Mouse (Mus musculus) lung, embryonic 14.5 days (tissue): ENCODE measurements around the gene Ifitm6. TPM values are rescaled to one million over a fixed set of nuclear protein-coding genes. Genes with fewer than 3 reads are reported as not detected.
A peak's percentile ranks its signal among the peaks of the same experiment; 100 is the strongest.
"Not testable (repeated sequence)": the region's sequence is repeated elsewhere in the genome, so short reads cannot be mapped to it uniquely, and the experiment has no call there.

Experiments used
- ATAC-seq: fragments of 200-750 bp; cut with Nextera tagmentation; 2 replicates; pipeline ENCODE4 v1.8.0; 2017; ENCODE audit warnings: mild to moderate bottlenecking, moderate TSS enrichment, moderate library complexity; ENCODE audit not compliant: insufficient read depth
- DNase-seq: peaks from one replicate; pipeline ENCODE4 v3.0.0-alpha.2; 2015
- H3K27ac ChIP-seq: fragments of 300-500 bp; sonication (generic); 2 replicates; pipeline ENCODE4 v1.5.1; 2014; ENCODE audit warnings: low read depth, mild to moderate bottlenecking, moderate library complexity
- H3K27me3 ChIP-seq: fragments of 300-500 bp; sonication (generic); 2 replicates; pipeline ENCODE4 v1.6.1; 2014; ENCODE audit warnings: low read length, control low read depth; ENCODE audit not compliant: insufficient read depth
- H3K36me3 ChIP-seq: fragments of 300-500 bp; sonication (generic); 2 replicates; pipeline ENCODE4 v1.6.1; 2014; ENCODE audit warnings: control low read depth; ENCODE audit not compliant: insufficient read depth
- H3K4me1 ChIP-seq: fragments of 300-500 bp; sonication (generic); 2 replicates; pipeline ENCODE4 v1.6.1; 2014; ENCODE audit warnings: antibody characterized with exemption, control low read depth; ENCODE audit not compliant: insufficient read depth
- H3K4me2 ChIP-seq: fragments of 300-500 bp; sonication (generic); 2 replicates; pipeline ENCODE4 v1.6.1; 2014; ENCODE audit warnings: mild to moderate bottlenecking
- H3K4me3 ChIP-seq: fragments of 300-500 bp; sonication (generic); 2 replicates; pipeline ENCODE4 v1.5.1; 2014; ENCODE audit warnings: low read depth, low read length
- H3K9ac ChIP-seq: fragments of 300-500 bp; sonication (generic); 2 replicates; pipeline ENCODE4 v1.6.1; 2014
- H3K9me3 ChIP-seq: fragments of 300-500 bp; sonication (generic); 2 replicates; pipeline ENCODE4 v1.6.1; 2016; ENCODE audit warnings: low read depth, low read length, control low read depth
- CTCF ChIP-seq: IDR thresholded peaks from 2 replicates; pipeline ENCODE4 v1.5.1; 2016; ENCODE audit warnings: antibody characterized with exemption, low read depth
- WGBS: fragments of 180-500 bp; shearing (Covaris S2); extraction: QIAGEN DNeasy Blood & Tissue Kit; methylation state at CpG from one replicate; pipeline ENCODE4 v1.1.7; 2014; 5-methylcytosine and 5-hydroxymethylcytosine counted together
- polyA plus RNA-seq: library from polyadenylated mRNA; unstranded; fragments of >200 nt; fragmentation: Nextera tagmentation; extraction: Ambion mirVana; gene quantifications from 2 replicates; pipeline ENCODE4 v1.2.1, GENCODE M21; 2014

Gene Ifitm6
- polyA plus RNA-seq, 1 experiment from 2014 or later: 0.49 TPM

- Histone ChIP-seq H3K36me3 (no peaks in the 10 kb centered on the region), H3K9ac (no peak overlapping the region), H3K27me3 (no peaks in the 10 kb centered on the region), H3K4me3 (no peak overlapping the region), H3K4me1 (no peaks in the 10 kb centered on the region), H3K27ac (no peak overlapping the region), H3K9me3 (no peaks in the 10 kb centered on the region), H3K4me2 (no peak overlapping the region)
- no peak for DNase-seq
- WGBS: 89% methylated on average over 8 of the region's 8 CpGs
- no peak for TF ChIP-seq CTCF
- no peak for ATAC-seq
These were observed 36.0 kb downstream of the Ifitm6 start for GRCm38 (mm10) chr7:140981704-140982103.

DNA sequence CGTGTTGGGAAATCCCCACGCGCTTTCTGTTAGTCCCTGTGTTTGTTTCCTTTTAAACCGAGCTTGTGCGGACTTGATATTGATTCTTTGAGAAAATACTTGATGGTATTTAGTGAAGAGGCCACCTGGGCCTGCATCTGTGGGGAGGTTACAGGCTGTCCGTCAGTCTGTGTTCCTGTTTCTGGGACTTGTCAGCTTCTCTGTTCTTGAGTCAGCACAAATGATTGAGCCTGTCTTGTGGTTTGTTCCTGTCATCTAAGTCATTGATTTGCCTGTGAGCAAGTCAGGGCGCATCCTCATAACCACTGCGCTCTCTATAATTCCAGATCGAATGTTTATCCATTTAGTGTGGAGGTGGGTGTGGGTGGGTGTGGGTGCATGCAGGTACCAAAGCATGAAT, 41.0 kb downstream of the Ifitm6 start:
- not testable (repeated sequence) for H3K27ac ChIP-seq, H3K4me3 ChIP-seq, H3K4me2 ChIP-seq, H3K4me1 ChIP-seq, H3K9ac ChIP-seq, ATAC-seq, DNase-seq, H3K9me3 ChIP-seq, H3K36me3 ChIP-seq, H3K27me3 ChIP-seq
- WGBS: 84% methylated on average over 9 of the region's 9 CpGs

GRCm38 (mm10) chr7:140975465-140975864, 42.3 kb downstream of the Ifitm6 start:
- H3K9ac ChIP-seq: no peak overlapping the region
- H3K4me1 ChIP-seq: 0 out of 2 replicates have a peak, but pooled peaks cover 4% of the 10 kb centered on the region
- DNase-seq (no peak), ATAC-seq (no peak)
- no peak overlapping the region for H3K4me3 ChIP-seq
- H3K4me2 ChIP-seq: no peak overlapping the region
- 26% methylated on average over 3 of the region's 3 CpGs for WGBS
- H3K36me3 ChIP-seq: no peaks in the 10 kb centered on the region
- no peak for TF ChIP-seq CTCF
- H3K27me3 ChIP-seq: no peaks in the 10 kb centered on the region
- no peak overlapping the region for H3K27ac ChIP-seq
- H3K9me3 ChIP-seq: no peaks in the 10 kb centered on the region

- Histone ChIP-seq H3K4me1 (0 out of 2 replicates have a peak, but pooled peaks cover 4% of the 10 kb centered on the region), H3K27ac (no peak overlapping the region), H3K27me3 (no peaks in the 10 kb centered on the region), H3K9me3 (no peaks in the 10 kb centered on the region), H3K9ac (no peak overlapping the region), H3K4me2 (no peak overlapping the region), H3K36me3 (no peaks in the 10 kb centered on the region), H3K4me3 (no peak overlapping the region)
- no peak for ATAC-seq
- WGBS: 20% methylated on average over 9 of the region's 9 CpGs
- DNase-seq: no peak
- no peak for TF ChIP-seq CTCF
These were observed 42.8 kb downstream of the Ifitm6 start for GRCm38 (mm10) chr7:140974940-140975339.

- Histone ChIP-seq H3K4me1 (0 out of 2 replicates have a peak, but pooled peaks cover 7% of the 10 kb centered on the region), H3K4me3 (no peak overlapping the region), H3K27me3 (no peaks in the 10 kb centered on the region), H3K4me2 (no peak overlapping the region), H3K36me3 (no peaks in the 10 kb centered on the region), H3K9ac (no peak overlapping the region), H3K27ac (no peak overlapping the region; the same call in 1 of the 2 replicates), H3K9me3 (no peaks in the 10 kb centered on the region)
- 45% methylated on average over 14 of the region's 14 CpGs for WGBS
- no peak for DNase-seq
- no peak for ATAC-seq
- TF ChIP-seq CTCF: no peak
These were observed 44.1 kb downstream of the Ifitm6 start for GRCm38 (mm10) chr7:140973396-140974165.

- DNase-seq (peak; percentile 77), ATAC-seq (peak; percentile 58)
- no peaks in the 10 kb centered on the region for H3K27me3 ChIP-seq
These were observed 46.1 kb downstream of the Ifitm6 start for GRCm38 (mm10) chr7:140971479-140972171.

GRCm38 (mm10) chr7:140970931-140971330, 46.8 kb downstream of the Ifitm6 start:
- no peak overlapping the region for H3K9ac ChIP-seq
- H3K27ac ChIP-seq: peak overlapping the region; percentile 68; the same call in 1 of the 2 replicates
- 0 out of 2 replicates have a peak, but pooled peaks cover 10% of the 10 kb centered on the region for H3K4me1 ChIP-seq
- ATAC-seq (no peak), DNase-seq (no peak)
- no peaks in the 10 kb centered on the region for H3K27me3 ChIP-seq
- no peak for TF ChIP-seq CTCF
- no peaks in the 10 kb centered on the region for H3K36me3 ChIP-seq
- H3K4me3 ChIP-seq: no peak overlapping the region
- H3K4me2 ChIP-seq: no peak overlapping the region
- 25% methylated on average over 7 of the region's 7 CpGs for WGBS
- H3K9me3 ChIP-seq: no peaks in the 10 kb centered on the region

More at GRCm38 (mm10) chr7:140971479-140972171, 46.1 kb downstream of the Ifitm6 start:
- 0 out of 2 replicates have a peak, but pooled peaks cover 10% of the 10 kb centered on the region for H3K4me1 ChIP-seq
- no peak overlapping the region for H3K4me2 ChIP-seq
- 37% methylated on average over 8 of the region's 8 CpGs for WGBS
- no peaks in the 10 kb centered on the region for H3K36me3 ChIP-seq
- no peak overlapping the region for H3K4me3 ChIP-seq
- H3K9me3 ChIP-seq: no peaks in the 10 kb centered on the region
- peak overlapping the region; percentile 68; the same call in 1 of the 2 replicates for H3K27ac ChIP-seq
- H3K9ac ChIP-seq: no peak overlapping the region
- no peak for TF ChIP-seq CTCF

DNA sequence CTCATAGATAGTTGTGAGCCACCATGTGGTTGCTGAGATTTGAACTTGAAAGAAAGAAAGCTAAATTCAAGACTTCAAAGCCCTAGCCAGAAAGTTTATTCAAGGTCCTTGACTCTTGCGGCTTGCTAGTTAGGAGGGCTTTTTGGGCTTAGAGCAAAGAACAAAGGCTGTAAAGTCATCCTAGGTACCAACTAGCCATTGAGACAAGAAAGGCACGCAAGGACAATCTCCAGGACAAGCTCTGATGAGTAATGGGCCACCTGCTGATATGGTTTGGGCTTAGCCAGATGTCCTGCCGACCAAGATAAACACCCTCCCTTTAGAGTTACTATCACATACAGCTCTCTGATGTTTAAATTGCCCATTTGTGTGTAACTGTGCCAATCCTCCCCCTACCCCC, 49.0 kb downstream of the Ifitm6 start:
- H3K9me3 ChIP-seq, H3K27ac ChIP-seq, DNase-seq, H3K4me1 ChIP-seq, ATAC-seq, H3K36me3 ChIP-seq, H3K27me3 ChIP-seq, H3K9ac ChIP-seq, H3K4me3 ChIP-seq: not testable (repeated sequence)
- WGBS: 27% methylated on average over 3 of the region's 3 CpGs
- H3K4me2 ChIP-seq: peak overlapping the region; percentile 48; the same call in 1 of the 2 replicates
